Mouse (Mus musculus) kidney, embryonic 16.5 days (tissue): Measurements from ENCODE around the gene Itpr1. TPM values are rescaled to one million over a fixed set of nuclear protein-coding genes. Genes with fewer than 3 reads are reported as not detected.

Experiments
- ATAC-seq: fragments of 200-750 bp; cut with Nextera tagmentation; 2 replicates; pipeline ENCODE4 v1.8.0; 2017; ENCODE audit warnings: moderate TSS enrichment; ENCODE audit not compliant: low FRiP score, low TSS enrichment
- H3K27ac ChIP-seq: fragments of 300-500 bp; sonication (generic); 2 replicates; pipeline ENCODE4 v1.5.1; 2014; ENCODE audit warnings: low read length
- H3K27me3 ChIP-seq: fragments of 300-500 bp; sonication (generic); 2 replicates; pipeline ENCODE4 v1.6.1; 2014; ENCODE audit warnings: low read length, control low read depth, mixed read lengths; ENCODE audit not compliant: insufficient read depth
- H3K36me3 ChIP-seq: fragments of 300-500 bp; sonication (generic); 2 replicates; pipeline ENCODE4 v1.6.1; 2014; ENCODE audit warnings: low read length, control low read depth, mixed read lengths; ENCODE audit not compliant: insufficient read depth
- H3K4me1 ChIP-seq: fragments of 300-500 bp; sonication (generic); 2 replicates; pipeline ENCODE4 v1.6.1; 2014; ENCODE audit warnings: low read length, control low read depth, mixed read lengths; ENCODE audit not compliant: insufficient read depth
- H3K4me2 ChIP-seq: fragments of 300-500 bp; sonication (generic); replicated peaks from 2 replicates; pipeline ENCODE4 v1.6.1; 2014; ENCODE audit warnings: low read depth, low read length
- H3K4me3 ChIP-seq: fragments of 300-500 bp; sonication (generic); 2 replicates; pipeline ENCODE4 v1.5.1; 2014; ENCODE audit warnings: mild to moderate bottlenecking, low read length
- H3K9ac ChIP-seq: fragments of 300-500 bp; sonication (generic); replicated peaks from 2 replicates; pipeline ENCODE4 v1.6.1; 2014; ENCODE audit warnings: low read length
- H3K9me3 ChIP-seq: fragments of 300-500 bp; sonication (generic); 2 replicates; pipeline ENCODE4 v1.6.1; 2016; ENCODE audit warnings: low read length, control low read depth
- WGBS: fragments of 180-500 bp; shearing (Covaris S2); extraction: QIAGEN DNeasy Blood & Tissue Kit; methylation state at CpG from one replicate; pipeline ENCODE4 v1.1.7; 2014; 5-methylcytosine and 5-hydroxymethylcytosine counted together
- polyA plus RNA-seq: library from polyadenylated mRNA; unstranded; fragments of >200 nt; fragmentation: Nextera tagmentation; extraction: Ambion mirVana; gene quantifications from 2 replicates; pipeline ENCODE4 v1.2.1, GENCODE M21; 2015

Gene Itpr1
- polyA plus RNA-seq, 1 experiment from 2014 or later, result 24.6 TPM

DNA sequence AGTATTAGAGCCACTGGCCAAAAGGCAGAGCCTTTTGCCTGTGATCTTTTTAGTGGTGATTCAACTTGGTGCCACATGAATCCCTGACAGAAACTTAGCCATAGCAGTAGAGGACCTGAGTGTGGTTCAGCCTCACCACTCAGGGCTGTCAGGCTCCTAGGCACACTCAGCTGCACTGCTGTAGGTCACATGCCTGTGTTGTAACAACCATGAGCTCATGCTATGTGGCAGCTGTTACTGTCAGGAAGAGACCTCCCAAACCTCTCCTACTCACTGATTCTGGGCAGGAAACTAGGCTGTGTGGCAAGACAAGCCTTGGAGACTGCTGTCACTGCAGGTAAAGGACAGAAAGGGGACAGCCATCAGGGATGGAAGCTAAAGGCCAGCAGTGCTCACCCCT is 315.1 kb downstream of the Itpr1 start:
- no peak overlapping the region for H3K27ac ChIP-seq
- no peaks in the 10 kb centered on the region for H3K27me3 ChIP-seq
- no peak overlapping the region for H3K9ac ChIP-seq
- no peak overlapping the region for H3K4me3 ChIP-seq
- H3K4me2 ChIP-seq, result no peak overlapping the region
- H3K36me3 ChIP-seq, result peaks cover 16% of the 10 kb centered on the region; the same call in 1 of the 2 replicates
- no peaks in the 10 kb centered on the region for H3K9me3 ChIP-seq
- ATAC-seq, result no peak
- H3K4me1 ChIP-seq, result peaks cover 29% of the 10 kb centered on the region

DNA sequence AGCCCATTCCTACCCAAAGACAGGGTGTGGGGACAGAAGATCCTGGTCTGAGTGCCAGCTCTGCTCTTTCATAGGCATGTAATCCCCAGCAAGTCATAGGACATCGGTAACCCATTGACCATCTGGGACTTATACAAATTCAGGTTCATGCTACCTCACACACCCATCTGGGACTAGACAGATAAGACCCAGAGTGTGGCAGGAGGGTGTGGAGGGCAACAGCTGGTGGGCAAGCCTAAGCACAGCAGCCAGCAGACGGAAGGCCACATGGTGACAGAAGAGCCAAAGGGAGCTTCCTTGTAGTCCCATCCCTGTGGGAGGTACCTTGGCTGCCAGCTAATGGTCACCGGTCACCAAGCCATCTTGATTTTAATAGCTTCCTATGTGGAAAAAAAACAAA is 316.3 kb downstream of the Itpr1 start:
- no peak for ATAC-seq
- peaks cover 14% of the 10 kb centered on the region; the same call in 1 of the 2 replicates for H3K36me3 ChIP-seq
- WGBS, result 88% methylated on average over 3 of the region's 3 CpGs
- H3K4me3 ChIP-seq, result no peak overlapping the region
- no peaks in the 10 kb centered on the region for H3K27me3 ChIP-seq
- H3K9ac ChIP-seq, result no peak overlapping the region
- H3K27ac ChIP-seq, result no peak overlapping the region
- H3K4me1 ChIP-seq, result peaks cover 36% of the 10 kb centered on the region
- no peaks in the 10 kb centered on the region for H3K9me3 ChIP-seq
- no peak overlapping the region for H3K4me2 ChIP-seq

DNA sequence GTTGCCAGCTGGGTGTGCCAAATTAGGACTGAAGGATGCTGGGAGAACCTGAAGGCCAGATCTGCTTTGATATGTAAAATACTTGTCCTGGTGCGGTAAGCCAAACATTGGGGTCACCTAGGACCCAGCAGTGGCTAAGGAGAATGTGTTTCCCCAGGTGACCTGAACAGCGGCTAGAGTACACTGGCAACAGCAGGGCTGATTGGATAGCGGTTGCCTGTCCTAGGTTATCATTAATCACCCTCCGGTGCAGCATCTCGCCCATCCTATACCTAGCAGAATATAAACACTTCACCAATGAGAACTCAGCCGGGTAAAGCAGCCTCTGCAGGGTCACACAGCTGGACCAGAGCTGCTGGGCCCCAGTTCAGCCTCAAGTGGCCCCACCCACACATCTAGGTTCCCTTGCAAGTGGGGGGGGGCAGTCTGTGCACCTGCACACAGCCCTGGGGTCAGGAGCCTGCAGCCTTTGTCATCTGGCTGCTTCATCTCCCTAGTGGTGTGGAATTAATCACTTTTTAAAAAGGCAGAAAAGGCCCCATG is 318.0 kb downstream of the Itpr1 start:
- Histone ChIP-seq H3K27me3 (no peaks in the 10 kb centered on the region), H3K9ac (no peak overlapping the region), H3K36me3 (peaks cover 10% of the 10 kb centered on the region; the same call in 1 of the 2 replicates), H3K27ac (0 out of 2 replicates have a peak overlapping the region, but pooled peaks have one; percentile 13), H3K9me3 (no peaks in the 10 kb centered on the region), H3K4me3 (no peak overlapping the region), H3K4me2 (no peak overlapping the region), H3K4me1 (peaks cover 42% of the 10 kb centered on the region)
- 28% methylated on average over 6 of the region's 6 CpGs for WGBS
- ATAC-seq, result peak; percentile 52

DNA sequence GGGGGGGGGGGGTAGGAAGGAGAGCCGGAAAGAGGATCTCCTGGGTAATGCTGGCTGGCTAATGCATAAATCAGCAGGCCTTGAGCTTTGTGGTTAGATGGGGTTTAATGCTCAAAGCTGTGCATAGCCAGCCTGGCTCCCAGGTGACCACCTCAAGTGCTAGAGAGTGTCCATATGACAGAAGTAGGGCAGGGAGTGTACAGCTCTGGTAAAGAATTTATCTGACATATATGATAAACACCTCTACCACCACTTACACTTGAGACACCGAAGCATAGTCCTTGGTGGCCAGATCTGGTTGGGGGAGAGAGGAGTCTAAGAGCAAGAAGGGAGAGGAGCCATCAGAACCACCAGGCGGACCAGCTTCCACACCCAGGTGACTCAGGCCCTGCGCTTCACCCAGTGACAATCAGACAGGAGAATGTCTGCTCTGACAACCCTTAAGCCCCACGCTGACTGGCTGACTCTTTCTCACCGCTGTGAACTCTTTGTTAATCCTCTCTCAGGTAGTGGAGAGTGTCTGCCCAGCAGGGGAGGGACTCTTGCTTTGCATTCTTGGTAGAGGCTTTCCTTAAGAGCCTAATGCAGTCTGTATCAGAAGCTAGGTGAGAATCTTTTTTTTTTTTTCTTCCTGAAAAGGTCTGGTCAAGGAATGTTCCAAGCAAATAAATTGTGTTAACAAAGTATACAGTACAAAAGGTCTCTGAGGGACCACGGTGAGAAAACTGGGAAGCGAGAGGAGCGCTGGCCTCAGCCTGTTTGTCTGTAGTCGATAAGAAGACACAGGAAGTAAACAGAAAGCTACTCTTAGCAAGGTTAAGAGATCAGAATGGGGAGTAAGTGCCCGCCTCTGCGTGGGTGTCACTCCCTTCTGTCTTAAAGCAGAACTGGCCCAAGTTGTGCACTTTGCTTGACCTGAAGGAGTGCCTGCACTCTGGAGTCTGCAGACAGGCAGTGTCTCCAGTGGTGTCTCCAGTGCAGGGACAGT is 318.7 kb downstream of the Itpr1 start:
- Histone ChIP-seq H3K4me3 (no peak overlapping the region), H3K27me3 (no peaks in the 10 kb centered on the region), H3K36me3 (peaks cover 7% of the 10 kb centered on the region; the same call in 1 of the 2 replicates), H3K9ac (no peak overlapping the region), H3K9me3 (no peaks in the 10 kb centered on the region), H3K4me1 (peaks cover 44% of the 10 kb centered on the region), H3K4me2 (no peak overlapping the region), H3K27ac (peak overlapping the region; percentile 61)
- WGBS, result 27% methylated on average over 12 of the region's 12 CpGs
- peak; percentile 43 for ATAC-seq

DNA sequence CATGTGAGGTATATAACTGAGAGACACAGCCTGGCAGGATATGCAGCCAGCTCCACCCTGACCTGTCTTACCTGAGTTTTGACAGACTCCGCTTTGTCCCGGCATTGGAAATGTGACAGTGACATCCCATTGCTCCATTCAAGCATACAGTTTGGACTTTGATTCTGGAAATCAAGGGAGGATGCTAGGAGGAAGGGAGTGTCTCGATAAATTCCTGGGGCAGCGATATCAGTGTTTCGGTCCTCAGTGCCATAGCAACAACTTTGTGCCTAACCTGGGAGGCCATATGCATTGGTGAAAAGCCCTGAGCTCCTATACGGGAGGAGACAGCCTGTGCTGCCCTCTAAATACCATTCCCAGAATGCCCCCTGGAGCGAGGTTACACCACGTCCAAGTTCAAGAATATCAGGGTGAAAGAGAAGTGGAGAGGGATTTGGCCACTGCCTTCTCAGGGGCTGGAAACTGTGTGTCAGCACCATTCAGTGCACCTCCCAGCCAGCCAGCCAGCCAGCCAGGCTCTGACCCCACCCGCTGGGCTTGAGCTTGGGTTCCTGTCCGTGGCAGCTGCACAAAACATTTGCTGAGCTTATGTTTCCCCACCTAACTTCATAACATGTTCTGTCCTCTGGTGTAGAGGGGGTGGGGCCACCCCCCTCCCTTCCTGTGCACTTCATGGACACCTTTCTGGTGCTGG is 319.7 kb downstream of the Itpr1 start:
- H3K9me3 ChIP-seq, result no peaks in the 10 kb centered on the region
- H3K36me3 ChIP-seq, result 0 out of 2 replicates have a peak, but pooled peaks cover 5% of the 10 kb centered on the region
- ATAC-seq, result no peak
- H3K9ac ChIP-seq, result no peak overlapping the region
- no peaks in the 10 kb centered on the region for H3K27me3 ChIP-seq
- H3K4me3 ChIP-seq, result no peak overlapping the region
- WGBS, result 68% methylated on average over 10 of the region's 10 CpGs
- H3K27ac ChIP-seq, result peak overlapping the region; percentile 61
- H3K4me2 ChIP-seq, result no peak overlapping the region
- peaks cover 48% of the 10 kb centered on the region for H3K4me1 ChIP-seq

DNA sequence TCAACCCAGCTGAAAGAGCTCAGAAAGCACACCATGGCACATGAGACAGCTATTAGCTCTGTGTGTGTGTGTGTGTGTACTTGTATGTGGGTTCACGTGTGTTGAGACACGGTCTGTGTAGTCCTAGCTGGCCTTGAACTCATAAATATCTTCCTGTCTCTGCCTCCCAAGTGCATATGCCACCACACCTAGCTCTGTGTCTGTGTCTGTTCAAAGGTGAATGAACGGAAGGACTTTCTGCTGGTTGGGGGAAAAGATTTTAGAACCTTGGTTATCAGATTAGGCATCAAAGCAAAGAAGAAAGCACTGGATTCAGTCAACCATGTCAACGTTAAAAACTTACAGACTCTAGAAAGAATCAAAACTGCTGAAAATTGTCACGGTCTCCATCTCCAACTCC is 321.2 kb downstream of the Itpr1 start:
- Histone ChIP-seq H3K27ac (peak overlapping the region; percentile 70), H3K36me3 (0 out of 2 replicates have a peak, but pooled peaks cover 2% of the 10 kb centered on the region), H3K9me3 (no peaks in the 10 kb centered on the region), H3K4me1 (peaks cover 44% of the 10 kb centered on the region), H3K9ac (no peak overlapping the region), H3K27me3 (no peaks in the 10 kb centered on the region), H3K4me3 (no peak overlapping the region), H3K4me2 (no peak overlapping the region)
- WGBS, result 57% methylated on average over 5 of the region's 5 CpGs
- no peak for ATAC-seq

DNA sequence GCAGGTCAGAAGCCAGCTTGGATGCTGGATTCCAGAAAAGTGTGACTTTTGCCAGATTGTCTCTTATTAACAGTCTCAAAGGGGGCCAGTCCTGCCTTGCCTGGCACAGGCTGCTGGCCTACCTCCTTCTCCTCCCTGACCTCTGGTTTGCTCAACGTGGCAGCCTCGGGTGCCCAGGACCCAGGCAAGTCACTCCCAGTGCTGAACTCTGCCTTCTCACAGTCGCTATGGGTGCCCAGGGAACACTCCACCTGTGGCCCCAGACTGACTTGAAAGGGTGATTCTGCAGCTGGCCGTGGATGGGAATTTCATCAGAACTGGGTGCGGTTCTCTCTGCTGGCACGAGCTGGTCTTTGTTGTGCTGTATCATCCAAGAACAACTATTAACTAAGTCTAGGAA is 321.7 kb downstream of the Itpr1 start:
- no peaks in the 10 kb centered on the region for H3K9me3 ChIP-seq
- H3K4me2 ChIP-seq, result no peak overlapping the region
- H3K4me3 ChIP-seq, result no peak overlapping the region
- H3K27ac ChIP-seq, result peak overlapping the region; percentile 70; the same call in 1 of the 2 replicates
- 66% methylated on average over 6 of the region's 6 CpGs for WGBS
- no peak overlapping the region for H3K9ac ChIP-seq
- no peaks in the 10 kb centered on the region for H3K27me3 ChIP-seq
- no peak for ATAC-seq
- H3K36me3 ChIP-seq, result 0 out of 2 replicates have a peak, but pooled peaks cover 2% of the 10 kb centered on the region
- H3K4me1 ChIP-seq, result peaks cover 44% of the 10 kb centered on the region

DNA sequence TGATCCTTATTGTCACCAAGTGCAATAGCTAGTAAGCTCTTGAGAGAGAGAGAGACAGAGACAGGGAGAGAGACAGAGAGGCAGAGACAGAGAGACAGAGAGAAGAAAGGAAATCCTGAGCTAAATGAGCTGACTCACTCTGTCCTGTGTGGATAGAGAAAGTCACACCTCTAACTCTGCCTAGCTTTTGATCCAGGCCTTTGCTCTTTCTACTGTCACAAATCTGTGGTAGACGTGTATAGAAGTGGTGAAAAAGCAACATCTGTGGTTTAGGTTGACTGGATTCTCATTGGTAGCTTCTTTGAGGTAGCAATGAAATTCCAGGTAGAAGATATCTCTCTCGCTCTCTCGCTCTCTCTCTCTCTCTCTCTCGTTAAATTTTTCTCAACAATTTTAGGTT is 322.4 kb downstream of the Itpr1 start:
- H3K4me1 ChIP-seq, result peaks cover 44% of the 10 kb centered on the region
- ATAC-seq, result no peak
- H3K27ac ChIP-seq, result no peak overlapping the region
- 85% methylated on average over 4 of the region's 4 CpGs for WGBS
- 0 out of 2 replicates have a peak, but pooled peaks cover 2% of the 10 kb centered on the region for H3K36me3 ChIP-seq
- no peak overlapping the region for H3K4me2 ChIP-seq
- no peaks in the 10 kb centered on the region for H3K9me3 ChIP-seq
- H3K9ac ChIP-seq, result no peak overlapping the region
- no peaks in the 10 kb centered on the region for H3K27me3 ChIP-seq
- H3K4me3 ChIP-seq, result no peak overlapping the region

DNA sequence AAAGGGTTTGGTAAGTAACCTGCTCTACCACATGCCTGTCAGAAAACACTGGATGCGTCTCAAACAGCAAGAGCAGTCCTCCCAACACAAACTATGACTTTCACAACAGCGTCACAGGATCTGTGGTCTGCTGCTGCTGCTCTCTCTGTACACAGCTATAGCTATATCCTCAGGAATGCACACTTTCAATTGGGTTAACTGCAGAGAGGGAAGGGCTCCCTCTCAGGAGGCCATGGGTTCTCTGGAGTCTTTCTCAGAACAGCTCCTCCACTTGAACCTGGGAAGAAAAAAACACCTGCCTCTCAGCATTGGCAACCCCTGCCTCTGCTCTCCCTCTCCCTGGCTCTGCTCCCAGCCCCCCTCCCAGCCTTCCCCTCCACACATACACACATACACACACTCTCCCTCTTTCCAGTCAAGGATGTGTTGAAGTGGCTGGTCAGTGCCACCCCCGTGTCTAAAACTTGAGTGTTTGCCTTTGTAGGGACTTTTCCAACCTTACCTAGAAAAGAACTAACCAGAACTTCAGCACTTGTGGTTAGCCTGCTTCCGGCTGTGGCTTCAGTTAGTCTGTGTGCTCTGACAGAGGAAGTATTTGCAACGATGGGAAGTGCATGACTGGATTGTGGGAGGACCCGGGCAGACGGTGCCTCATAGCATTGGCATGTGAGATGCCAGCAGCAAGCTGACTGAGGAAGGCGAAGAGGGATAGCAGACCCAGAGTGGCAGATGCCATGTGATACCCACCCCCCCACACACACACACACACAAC is 323.8 kb downstream of the Itpr1 start:
- Histone ChIP-seq H3K27me3 (no peaks in the 10 kb centered on the region), H3K4me2 (no peak overlapping the region), H3K27ac (no peak overlapping the region), H3K36me3 (0 out of 2 replicates have a peak, but pooled peaks cover 2% of the 10 kb centered on the region), H3K4me1 (peaks cover 32% of the 10 kb centered on the region), H3K9me3 (no peaks in the 10 kb centered on the region), H3K9ac (no peak overlapping the region), H3K4me3 (no peak overlapping the region)
- WGBS, result 58% methylated on average over 8 of the region's 8 CpGs
- ATAC-seq, result peak; percentile 60
